Mouse (Mus musculus): ENCODE measurements around the gene Hist1h4h. TPM values are rescaled to one million over a fixed set of nuclear protein-coding genes. Genes with fewer than 3 reads are reported as not detected.

The Hist1h4h gene
- total and polyA plus RNA-seq, 3 experiments, result 61.9 to 239 (median 212) TPM

DNA sequence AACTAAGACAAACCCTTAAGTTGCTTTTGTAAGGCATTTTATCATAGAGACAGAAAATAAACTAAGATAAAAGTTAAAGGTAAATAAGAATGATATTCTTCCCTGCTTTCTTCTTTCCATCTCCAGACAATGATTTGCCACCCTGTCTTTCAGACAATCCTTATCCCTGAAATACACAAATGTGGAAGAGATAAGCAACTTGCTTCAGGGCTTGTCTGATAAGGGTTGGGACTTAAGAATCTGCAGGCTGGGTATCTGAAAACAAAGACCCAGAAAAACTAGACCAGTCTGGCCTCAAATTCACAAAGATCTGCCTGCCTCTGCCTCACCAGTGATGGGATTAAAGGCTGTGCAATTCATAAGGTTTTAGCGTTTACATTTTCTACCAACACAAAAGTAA, 39.6 kb upstream of the Hist1h4h start:
- no peak for DNase-seq
- H3K9ac ChIP-seq (ENCODE audit: low read depth, low read length), result no peak overlapping the region
- no peak overlapping the region for H3K4me3 ChIP-seq
- no peaks in the 10 kb centered on the region for H3K79me2 ChIP-seq (replicated peaks; ENCODE audit: control insufficient read depth, insufficient read depth, low read length)
- intact Hi-C loops (cut with DNase I), result no loop called here
- H3K27me3 ChIP-seq (ENCODE audit: control insufficient read depth, insufficient read depth, low read length), result no peaks in the 10 kb centered on the region
- no peak for TF ChIP-seq EP300 (IDR thresholded peaks at IDR 0.05; ENCODE audit: insufficient read depth, low read depth, low read length)
- TF ChIP-seq POLR2A (IDR thresholded peaks at IDR 0.05; ENCODE audit: insufficient read depth, low read depth, low read length), result no peak
- no peak for TF ChIP-seq CTCF (IDR thresholded peaks at IDR 0.05)
- no peaks in the 10 kb centered on the region for H3K4me1 ChIP-seq (ENCODE audit: control insufficient read depth, insufficient read depth, low read length)
- 15% methylated on average over 1 of the region's 1 CpGs for WGBS
- H3K36me3 ChIP-seq (ENCODE audit: control insufficient read depth, insufficient read depth, low read length), result no peaks in the 10 kb centered on the region
- H3K27ac ChIP-seq, result no peak overlapping the region

- H3K36me3 ChIP-seq (ENCODE audit: control insufficient read depth, insufficient read depth, low read length), result no peaks in the 10 kb centered on the region
- H3K27ac ChIP-seq, result no peak overlapping the region
- 20% methylated on average over 14 of the region's 14 CpGs for WGBS
- no peak overlapping the region for H3K9ac ChIP-seq (ENCODE audit: low read depth, low read length)
- H3K4me3 ChIP-seq, result no peak overlapping the region
- no peaks in the 10 kb centered on the region for H3K79me2 ChIP-seq (replicated peaks; ENCODE audit: control insufficient read depth, insufficient read depth, low read length)
- H3K27me3 ChIP-seq (ENCODE audit: control insufficient read depth, insufficient read depth, low read length), result no peaks in the 10 kb centered on the region
- DNase-seq, result no peak
- TF ChIP-seq CTCF (IDR thresholded peaks at IDR 0.05) (no peak), POLR2A (IDR thresholded peaks at IDR 0.05; ENCODE audit: insufficient read depth, low read depth, low read length) (no peak), EP300 (IDR thresholded peaks at IDR 0.05; ENCODE audit: insufficient read depth, low read depth, low read length) (no peak)
- intact Hi-C loops (cut with DNase I), result no loop called here
- H3K4me1 ChIP-seq (ENCODE audit: control insufficient read depth, insufficient read depth, low read length), result no peaks in the 10 kb centered on the region
These were observed 38.9 kb upstream of the Hist1h4h start for GRCm38 (mm10) chr13:23491990-23492389.

- no peak overlapping the region for H3K27ac ChIP-seq
- no peak overlapping the region for H3K4me3 ChIP-seq
- H3K36me3 ChIP-seq (ENCODE audit: control insufficient read depth, insufficient read depth, low read length), result no peaks in the 10 kb centered on the region
- WGBS, result 86% methylated on average over 6 of the region's 6 CpGs
- DNase-seq, result no peak
- H3K27me3 ChIP-seq (ENCODE audit: control insufficient read depth, insufficient read depth, low read length), result no peaks in the 10 kb centered on the region
- no peak for TF ChIP-seq POLR2A (IDR thresholded peaks at IDR 0.05; ENCODE audit: insufficient read depth, low read depth, low read length)
- no peak for TF ChIP-seq CTCF (IDR thresholded peaks at IDR 0.05)
- TF ChIP-seq EP300 (IDR thresholded peaks at IDR 0.05; ENCODE audit: insufficient read depth, low read depth, low read length), result no peak
- intact Hi-C loops (cut with DNase I), result no loop called here
- H3K4me1 ChIP-seq (ENCODE audit: control insufficient read depth, insufficient read depth, low read length), result no peaks in the 10 kb centered on the region
- H3K9ac ChIP-seq (ENCODE audit: low read depth, low read length), result no peak overlapping the region
- H3K79me2 ChIP-seq (replicated peaks; ENCODE audit: control insufficient read depth, insufficient read depth, low read length), result no peaks in the 10 kb centered on the region
These were observed 35.3 kb upstream of the Hist1h4h start for GRCm38 (mm10) chr13:23495526-23495925.

DNA sequence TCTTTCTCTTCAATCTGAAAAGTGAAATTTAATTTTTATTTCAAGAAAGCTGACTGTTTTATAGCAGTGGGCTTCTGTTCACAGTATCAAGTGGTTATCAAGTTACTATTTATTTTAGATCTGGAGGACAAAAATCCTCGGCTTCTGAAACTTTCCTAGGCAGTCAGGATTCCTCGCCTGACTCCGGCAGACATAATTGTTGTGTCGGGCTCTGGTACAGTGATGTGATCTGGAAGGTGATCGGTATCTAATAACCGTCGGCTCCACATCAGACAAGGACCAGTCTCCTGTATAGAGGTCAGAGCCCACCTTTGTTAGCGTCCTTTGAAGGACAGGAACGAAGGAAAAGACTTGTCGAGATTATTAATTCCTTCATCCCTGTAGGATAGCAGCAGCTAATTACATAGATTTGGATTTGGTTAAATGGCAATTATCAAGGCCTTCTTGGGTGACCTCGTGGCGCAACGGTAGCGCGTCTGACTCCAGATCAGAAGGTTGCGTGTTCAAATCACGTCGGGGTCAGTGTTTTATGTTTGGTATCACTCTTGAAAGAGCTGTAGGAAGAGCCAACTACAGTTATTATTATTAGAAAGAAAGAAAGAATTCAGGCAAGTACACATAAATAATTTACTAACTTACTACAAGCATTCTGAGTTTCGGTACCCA, 33.1 kb upstream of the Hist1h4h start:
- WGBS, result 41% methylated on average over 19 of the region's 19 CpGs
- DNase-seq, result peak; percentile 27 to 39
- Histone ChIP-seq H3K9ac (ENCODE audit: low read depth, low read length) (no peak overlapping the region), H3K4me1 (ENCODE audit: control insufficient read depth, insufficient read depth, low read length) (no peaks in the 10 kb centered on the region), H3K36me3 (ENCODE audit: control insufficient read depth, insufficient read depth, low read length) (no peaks in the 10 kb centered on the region), H3K27me3 (ENCODE audit: control insufficient read depth, insufficient read depth, low read length) (no peaks in the 10 kb centered on the region), H3K4me3 (no peak overlapping the region), H3K27ac (no peak overlapping the region), H3K79me2 (replicated peaks; ENCODE audit: control insufficient read depth, insufficient read depth, low read length) (no peaks in the 10 kb centered on the region)
- no peak for TF ChIP-seq CTCF (IDR thresholded peaks at IDR 0.05)
- TF ChIP-seq POLR2A (IDR thresholded peaks at IDR 0.05; ENCODE audit: insufficient read depth, low read depth, low read length), result no peak
- TF ChIP-seq EP300 (IDR thresholded peaks at IDR 0.05; ENCODE audit: insufficient read depth, low read depth, low read length), result no peak
- intact Hi-C loops (cut with DNase I), result no loop called here

GRCm38 (mm10) chr13:23498653-23499052, 32.2 kb upstream of the Hist1h4h start:
- no peaks in the 10 kb centered on the region for H3K36me3 ChIP-seq (ENCODE audit: control insufficient read depth, insufficient read depth, low read length)
- DNase-seq, result no peak
- intact Hi-C loops (cut with DNase I), result no loop called here
- H3K27me3 ChIP-seq (ENCODE audit: control insufficient read depth, insufficient read depth, low read length), result no peaks in the 10 kb centered on the region
- H3K79me2 ChIP-seq (replicated peaks; ENCODE audit: control insufficient read depth, insufficient read depth, low read length), result no peaks in the 10 kb centered on the region
- WGBS, result 23% methylated on average over 10 of the region's 10 CpGs
- H3K27ac ChIP-seq, result no peak overlapping the region
- no peak overlapping the region for H3K9ac ChIP-seq (ENCODE audit: low read depth, low read length)
- H3K4me1 ChIP-seq (ENCODE audit: control insufficient read depth, insufficient read depth, low read length), result no peaks in the 10 kb centered on the region
- H3K4me3 ChIP-seq, result no peak overlapping the region
- TF ChIP-seq EP300 (IDR thresholded peaks at IDR 0.05; ENCODE audit: insufficient read depth, low read depth, low read length) (no peak), CTCF (IDR thresholded peaks at IDR 0.05) (no peak), POLR2A (IDR thresholded peaks at IDR 0.05; ENCODE audit: insufficient read depth, low read depth, low read length) (no peak)

DNA sequence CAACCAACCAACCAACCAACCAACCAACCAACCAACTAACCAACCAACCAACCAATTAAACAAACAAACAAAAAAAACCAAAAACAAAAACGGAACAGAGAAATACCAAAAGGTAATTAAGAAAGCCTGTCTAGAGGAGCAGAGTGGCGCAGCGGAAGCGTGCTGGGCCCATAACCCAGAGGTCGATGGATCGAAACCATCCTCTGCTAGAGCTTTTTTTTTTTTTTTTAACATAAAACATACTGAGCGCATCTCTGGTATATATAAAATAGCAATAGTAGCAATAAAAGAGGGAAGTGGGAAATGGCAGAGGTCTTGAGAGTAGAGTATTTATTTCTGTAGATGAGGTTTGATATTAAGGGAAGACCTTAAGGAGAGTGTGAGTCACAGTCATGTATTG, 30.9 kb upstream of the Hist1h4h start:
- Histone ChIP-seq H3K9ac (ENCODE audit: low read depth, low read length) (no peak overlapping the region), H3K27ac (no peak overlapping the region), H3K36me3 (ENCODE audit: control insufficient read depth, insufficient read depth, low read length) (no peaks in the 10 kb centered on the region), H3K27me3 (ENCODE audit: control insufficient read depth, insufficient read depth, low read length) (no peaks in the 10 kb centered on the region), H3K79me2 (replicated peaks; ENCODE audit: control insufficient read depth, insufficient read depth, low read length) (no peaks in the 10 kb centered on the region), H3K4me3 (no peak overlapping the region), H3K4me1 (ENCODE audit: control insufficient read depth, insufficient read depth, low read length) (no peaks in the 10 kb centered on the region)
- 56% methylated on average over 7 of the region's 7 CpGs for WGBS
- no peak for TF ChIP-seq CTCF (IDR thresholded peaks at IDR 0.05)
- TF ChIP-seq EP300 (IDR thresholded peaks at IDR 0.05; ENCODE audit: insufficient read depth, low read depth, low read length), result no peak
- no peak for TF ChIP-seq POLR2A (IDR thresholded peaks at IDR 0.05; ENCODE audit: insufficient read depth, low read depth, low read length)
- intact Hi-C loops (cut with DNase I), result no loop called here
- no peak for DNase-seq
